Mouse (Mus musculus) kidney, adult 11 months (tissue): ENCODE results near the gene Snrnp200.
"Not testable (repeated sequence)": the region's sequence is repeated elsewhere in the genome, so short reads cannot be mapped to it uniquely, and the experiment has no call there.

Experiments used
- DNase-seq: peaks from one replicate; pipeline ENCODE4 v3.0.0; 2022

Gene Snrnp200

DNA sequence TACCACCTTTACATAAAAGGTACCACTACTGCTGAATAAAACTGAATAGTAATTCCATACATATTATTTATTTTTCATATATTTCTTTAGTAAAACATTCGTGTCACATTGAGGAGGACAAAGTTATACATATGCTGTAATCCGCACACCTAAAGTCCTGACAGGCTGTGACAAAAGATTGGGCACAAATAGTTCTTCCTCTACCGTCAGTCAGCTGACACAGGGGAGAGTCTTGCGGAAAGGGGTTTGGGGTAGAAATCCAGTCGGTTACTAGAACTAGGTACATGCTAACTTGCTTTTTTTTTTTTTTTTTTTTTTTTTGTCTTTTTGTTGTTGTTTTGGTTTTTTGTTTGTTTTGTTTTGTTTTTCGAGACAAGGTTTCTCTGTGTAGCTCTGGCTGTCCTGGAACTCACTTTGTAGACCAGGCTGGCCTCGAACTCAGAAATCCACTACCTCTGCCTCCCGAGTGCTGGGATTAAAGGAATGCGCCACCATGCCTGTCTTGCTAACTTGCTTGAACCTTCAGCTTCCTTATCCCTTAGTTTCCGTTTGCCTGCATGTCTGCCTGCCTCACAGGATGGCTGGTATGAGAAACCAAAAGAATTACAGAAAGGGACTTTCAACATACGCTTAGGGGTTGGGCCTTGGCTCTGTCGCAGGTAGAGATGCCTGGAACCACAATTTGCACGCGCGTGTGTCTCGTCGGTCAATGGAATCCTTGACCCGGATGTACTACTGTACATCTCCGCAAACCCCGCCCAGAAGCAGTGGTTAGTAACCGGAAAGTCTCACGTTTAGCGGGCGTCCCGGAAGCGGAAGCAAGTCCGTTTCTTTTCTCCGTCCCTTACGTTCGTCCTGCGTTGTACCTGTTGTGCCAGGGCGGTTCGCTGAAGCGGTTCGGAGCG lies at the start of gene Snrnp200, which contains the start of gene 1810024B03Rik:
TSS of gene Snrnp200 (plus strand) at position 840 of the 905 bp plus-strand sequence.
TSS of gene 1810024B03Rik (minus strand) at position 734 of the 905 bp plus-strand sequence.
- DNase-seq, result peak; percentile 95

DNA sequence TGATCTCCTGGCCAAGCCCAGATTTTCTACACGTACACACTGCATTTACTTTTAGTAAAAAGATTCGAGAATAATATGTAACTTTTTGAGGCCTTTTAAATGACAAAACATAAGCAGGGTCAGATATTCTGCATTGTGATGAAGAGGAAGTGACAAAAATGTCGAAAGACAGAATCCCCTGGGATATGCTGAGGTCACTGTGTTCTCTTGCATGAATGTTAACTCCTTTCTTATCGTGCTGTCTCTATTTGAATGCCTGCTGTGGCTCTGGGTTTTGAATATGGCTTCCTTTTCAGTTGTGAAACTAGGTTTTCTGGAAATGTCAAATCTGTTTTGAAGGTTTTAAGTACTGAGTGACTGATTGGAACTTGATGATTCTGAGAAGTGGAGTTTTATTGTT lies 42.5 kb upstream of the Snrnp200 start:
- no peak for DNase-seq

DNA sequence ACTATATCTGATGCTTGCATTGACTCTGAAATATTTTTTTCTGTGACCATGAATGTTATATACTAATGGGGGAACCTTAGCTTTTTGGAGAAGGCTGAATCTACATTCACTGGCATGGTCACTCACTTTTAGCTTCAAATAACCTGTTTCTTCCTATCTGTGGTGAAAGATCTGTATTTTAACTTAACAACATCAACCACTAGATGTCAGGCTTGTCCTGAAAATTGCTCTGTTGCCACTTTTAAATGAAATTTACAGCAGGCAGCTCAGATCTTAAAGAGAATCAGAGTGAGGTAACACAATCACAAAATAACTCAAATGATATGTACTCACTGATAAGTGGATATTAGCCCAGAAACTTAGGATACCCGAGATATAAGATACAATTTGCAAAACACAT lies 41.9 kb upstream of the Snrnp200 start:
- DNase-seq, result not testable (repeated sequence)

DNA sequence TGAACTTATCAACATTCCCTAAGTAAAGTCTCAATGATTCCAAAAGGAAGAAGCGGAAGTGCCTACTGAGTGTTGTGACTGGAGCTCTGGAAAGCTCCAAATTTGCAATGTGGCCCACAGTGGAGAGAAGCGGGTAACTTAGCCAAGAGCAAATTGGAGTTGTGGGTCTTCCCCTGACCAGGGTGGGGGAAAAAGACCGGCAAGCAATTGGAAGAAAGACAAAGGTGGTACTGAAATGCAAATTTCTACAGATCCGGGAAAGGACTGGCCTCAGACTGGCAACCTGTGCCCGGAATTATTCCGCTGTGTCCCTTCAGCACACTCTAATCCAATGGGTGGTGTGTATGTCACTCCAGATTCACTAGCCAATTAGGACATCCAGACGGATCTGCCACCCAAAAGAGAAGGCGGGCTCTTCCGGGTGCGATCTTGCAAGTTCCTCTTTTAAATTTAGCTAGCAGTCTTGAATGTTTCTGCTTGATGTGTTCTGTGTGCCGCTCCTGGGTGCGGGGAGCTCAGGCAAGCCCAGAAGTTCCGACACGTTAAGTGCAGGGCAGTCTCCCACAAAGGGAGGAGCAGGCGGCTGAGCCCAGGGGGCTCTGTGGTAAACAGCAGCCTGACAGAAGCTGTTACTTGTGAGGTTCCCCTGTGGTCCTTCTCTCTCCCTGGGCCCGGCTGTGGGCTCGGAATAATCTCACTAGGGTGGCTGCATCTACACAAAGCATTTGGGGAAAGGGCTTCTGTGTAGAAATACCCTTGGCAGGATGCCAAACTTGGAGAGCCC lies 25.4 kb upstream of the Snrnp200 start:
- DNase-seq, result peak; percentile 89

DNA sequence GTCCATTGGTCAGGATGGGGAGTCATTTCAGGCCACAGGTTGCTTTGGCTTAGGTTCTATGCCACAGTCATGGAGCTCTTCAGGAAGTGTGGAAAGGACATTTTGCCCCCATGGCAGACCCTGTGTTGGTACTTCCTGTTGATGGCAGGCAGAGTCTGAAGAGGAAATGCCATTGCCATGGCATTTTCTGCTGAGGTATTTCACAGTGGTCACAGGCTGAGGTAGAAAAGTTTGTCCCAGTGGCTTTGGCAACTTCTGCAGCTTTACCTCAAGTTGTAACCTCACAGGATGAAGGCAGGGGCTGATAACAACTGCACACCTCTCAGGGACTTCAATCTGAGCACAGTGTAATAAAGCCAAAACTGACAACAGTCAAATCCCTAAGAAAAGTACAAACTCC lies 18.6 kb upstream of the Snrnp200 start:
- DNase-seq, result no peak

DNA sequence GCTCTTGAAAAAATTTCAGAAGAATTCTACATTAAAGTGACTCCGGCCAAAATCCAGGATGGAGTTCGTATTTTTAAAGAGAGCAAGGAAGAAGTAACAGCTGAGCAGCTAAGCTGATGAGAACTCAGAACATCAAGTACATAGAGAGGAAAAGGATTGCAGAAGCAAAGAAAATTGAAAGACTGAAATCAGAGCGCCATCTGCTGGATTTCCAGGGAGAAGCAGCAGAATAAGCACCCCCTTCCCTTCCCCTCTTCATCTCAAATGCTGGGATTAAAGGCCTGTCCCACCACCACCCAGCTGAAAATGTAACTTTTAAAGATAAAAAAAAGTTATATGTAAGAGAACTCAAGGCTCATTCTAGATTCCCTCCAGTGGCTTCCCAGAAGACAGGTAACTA lies 3.3 kb upstream of the Snrnp200 start:
- peak; percentile 21 for DNase-seq

DNA sequence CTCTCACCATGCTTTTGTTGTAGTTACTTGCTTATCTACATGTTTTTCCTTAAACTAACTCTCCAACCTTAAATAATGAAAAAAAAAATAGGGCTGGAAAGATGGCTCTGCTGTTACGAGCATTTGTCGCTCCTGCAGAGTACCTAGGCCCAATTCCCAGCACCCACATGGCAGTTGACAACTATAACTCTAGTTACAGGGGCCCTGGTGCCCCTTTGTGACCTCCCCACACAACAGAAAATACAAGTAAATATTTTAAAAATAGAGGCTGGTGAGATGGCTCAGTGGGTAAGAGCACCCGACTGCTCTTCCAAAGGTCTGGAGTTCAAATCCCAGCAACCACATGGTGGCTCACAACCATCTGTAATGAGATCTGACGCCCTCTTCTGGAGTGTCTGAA lies 2.2 kb upstream of the Snrnp200 start:
- DNase-seq, result not testable (repeated sequence)

DNA sequence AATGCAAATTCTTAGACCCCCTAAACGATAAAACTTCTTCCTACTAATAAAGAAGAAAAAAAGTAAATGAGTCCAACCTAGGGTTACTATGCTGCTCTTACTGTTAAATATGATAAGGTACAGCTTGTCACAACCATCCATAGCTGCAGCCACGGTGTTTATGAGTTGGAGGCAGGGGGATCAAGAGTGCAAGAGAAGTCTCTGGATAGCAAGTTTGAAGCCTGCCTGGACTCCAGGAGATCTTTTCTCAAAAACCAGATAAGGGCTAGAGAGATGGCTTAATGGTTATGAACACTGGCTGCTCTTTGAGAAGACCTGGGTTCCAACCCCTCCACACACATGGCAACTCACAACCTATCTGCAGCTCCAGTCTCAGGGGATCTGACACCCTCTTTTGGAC lies 1.3 kb upstream of the Snrnp200 start:
- no peak for DNase-seq

DNA sequence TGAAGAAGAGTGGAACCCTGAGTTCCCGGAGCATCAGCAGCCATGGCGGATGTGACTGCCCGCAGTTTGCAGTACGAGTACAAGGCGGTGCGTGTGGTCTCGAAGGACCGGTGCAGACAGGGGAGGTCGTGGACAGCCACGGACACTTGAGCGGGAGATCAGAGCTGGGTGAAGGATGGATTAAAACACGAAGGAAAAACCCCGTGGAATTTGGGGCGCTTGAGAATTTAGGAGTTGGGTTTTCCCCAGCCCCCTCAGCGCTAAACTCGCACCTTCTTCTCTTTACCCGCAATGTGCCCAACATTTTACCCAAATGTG lies 225 bp downstream of the Snrnp200 start:
- no peak for DNase-seq

DNA sequence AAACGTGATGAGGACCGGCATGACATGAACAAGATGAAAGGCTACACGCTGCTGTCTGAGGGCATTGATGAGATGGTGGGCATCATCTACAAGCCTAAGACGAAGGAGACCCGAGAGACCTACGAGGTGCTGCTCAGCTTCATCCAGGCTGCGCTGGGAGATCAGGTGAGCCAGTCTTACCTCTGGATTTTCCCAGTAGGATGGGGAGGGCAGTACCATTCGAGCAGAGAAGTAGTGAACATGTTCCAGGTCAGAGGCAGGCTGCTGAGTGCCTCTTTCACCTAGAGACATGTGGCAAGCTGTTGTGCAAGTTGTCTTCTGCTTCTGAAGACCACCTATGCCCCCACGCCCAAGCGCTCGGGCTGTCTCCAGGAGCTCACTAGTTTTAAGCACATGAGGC lies 2.5 kb downstream of the Snrnp200 start:
- DNase-seq, result no peak

DNA sequence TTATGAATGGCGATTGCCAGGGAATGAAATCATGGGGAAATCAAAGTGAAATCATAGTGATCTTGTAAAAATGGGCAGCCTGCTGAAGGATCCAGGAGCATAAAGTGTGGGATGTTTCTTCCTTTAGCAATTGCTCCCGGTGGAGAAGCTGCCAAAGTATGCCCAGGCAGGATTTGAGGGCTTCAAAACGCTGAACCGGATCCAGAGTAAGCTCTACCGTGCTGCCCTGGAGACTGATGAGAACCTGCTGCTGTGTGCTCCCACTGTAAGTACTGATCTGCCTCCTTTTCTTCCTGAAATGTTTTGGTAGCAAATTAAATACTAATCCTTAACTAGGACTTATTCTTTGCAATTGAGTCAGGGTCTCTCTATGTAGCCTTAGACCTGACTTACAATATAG lies 9.6 kb downstream of the Snrnp200 start:
- no peak for DNase-seq

DNA sequence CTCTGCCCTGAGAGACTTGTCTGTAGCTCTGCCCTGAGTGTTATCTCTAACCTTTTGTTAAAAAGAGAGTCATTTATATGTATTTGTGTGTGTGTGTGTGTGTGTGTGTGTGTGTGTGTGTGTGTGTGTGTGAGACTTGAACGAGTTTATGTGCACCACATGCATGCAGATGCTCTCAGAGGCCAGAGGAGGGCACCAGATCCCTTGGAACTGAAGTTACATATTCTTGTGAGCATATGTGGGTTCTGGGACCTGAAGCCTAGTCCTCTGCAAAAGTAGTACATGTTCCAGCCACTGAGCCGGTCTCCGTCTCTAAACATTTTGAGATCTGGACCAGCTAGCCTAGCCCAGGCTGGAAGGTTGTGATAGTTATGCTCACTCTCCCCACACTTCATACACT lies 17.1 kb downstream of the Snrnp200 start:
- no peak for DNase-seq

DNA sequence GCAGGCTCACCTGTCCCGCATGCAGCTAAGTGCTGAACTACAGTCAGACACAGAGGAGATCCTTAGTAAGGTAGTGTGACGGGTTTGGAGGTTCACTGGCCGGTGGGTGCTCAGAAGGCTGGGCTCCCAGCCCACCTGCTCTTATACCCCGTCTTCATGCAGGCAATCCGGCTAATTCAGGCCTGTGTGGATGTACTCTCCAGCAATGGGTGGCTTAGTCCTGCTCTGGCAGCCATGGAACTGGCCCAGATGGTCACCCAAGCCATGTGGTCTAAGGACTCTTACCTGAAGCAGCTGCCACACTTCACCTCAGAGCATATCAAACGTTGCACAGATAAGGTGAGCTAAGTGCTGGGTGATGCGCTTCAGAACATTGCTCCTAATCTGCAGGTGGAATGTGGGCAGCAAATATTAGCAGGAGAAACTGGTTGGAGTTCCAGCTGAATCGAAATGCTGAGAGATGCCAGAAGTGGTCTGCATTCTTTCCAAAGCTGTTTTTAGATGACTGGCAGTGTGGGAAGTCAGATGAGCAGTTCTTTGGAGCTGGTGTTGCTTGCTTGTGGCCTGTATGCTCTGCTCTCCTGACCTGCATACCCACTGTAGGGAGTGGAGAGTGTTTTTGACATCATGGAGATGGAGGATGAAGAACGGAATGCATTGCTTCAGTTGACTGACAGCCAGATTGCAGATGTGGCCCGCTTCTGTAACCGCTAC lies 29.9 kb downstream of the Snrnp200 start:
- DNase-seq, result no peak

DNA sequence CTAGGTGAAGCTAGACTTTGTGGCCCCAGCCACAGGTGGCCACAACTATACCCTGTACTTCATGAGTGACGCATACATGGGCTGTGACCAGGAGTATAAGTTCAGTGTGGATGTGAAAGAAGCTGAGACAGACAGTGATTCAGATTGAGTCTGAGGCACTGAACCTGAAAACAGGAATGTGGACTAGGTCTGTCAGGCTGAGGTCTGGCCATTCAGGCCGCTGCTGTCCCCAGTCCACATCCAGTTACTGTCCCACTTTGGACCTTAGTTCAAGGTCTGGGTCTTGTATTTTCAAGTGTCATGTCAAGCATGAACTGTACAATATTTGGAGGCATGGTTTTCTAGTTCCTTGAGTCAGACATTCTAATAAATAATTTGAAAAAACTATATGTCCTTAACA lies 31.9 kb downstream of the Snrnp200 start:
- peak; percentile 55 for DNase-seq

DNA sequence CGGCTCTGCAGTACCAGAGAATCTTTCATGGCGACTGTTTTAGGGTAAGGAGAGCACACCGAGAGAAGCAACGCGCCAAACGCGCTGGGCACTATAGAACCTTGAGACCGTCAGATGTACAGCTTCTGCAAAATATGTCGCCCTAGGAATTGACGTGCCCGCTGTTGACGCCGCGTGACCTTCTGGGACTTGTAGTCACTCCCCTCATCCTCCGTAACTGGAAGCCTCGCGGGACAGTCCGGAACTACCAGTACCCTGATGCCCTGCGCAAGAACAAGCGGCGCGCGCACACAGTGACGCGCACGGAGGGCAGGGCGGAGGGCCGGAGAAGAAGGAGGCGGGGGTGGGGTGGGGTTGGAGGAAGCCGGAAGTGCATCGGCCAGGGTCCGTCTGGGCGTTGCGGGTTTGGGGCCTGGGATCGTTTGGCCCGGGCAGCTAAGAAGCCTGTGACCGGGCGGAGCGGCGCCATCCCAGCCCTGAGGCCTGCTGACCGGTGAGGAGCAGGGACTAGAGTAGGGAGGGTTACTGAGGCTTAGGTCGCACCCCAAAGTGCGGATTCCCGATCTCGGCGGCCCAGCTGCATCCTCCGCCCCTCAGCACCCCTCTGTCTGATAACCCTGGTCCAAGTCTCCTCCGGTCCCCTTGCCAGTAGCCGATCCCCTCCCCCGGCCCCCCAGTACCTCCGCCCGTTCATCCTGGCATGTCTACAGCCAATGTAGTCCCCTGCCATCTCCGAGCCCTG lies 39.6 kb downstream of the Snrnp200 start, which contains the start of the genes Ciao1 and Tmem127:
TSS of gene Ciao1 (minus strand) at position 225 of the 742 bp plus-strand sequence.
TSS of gene Tmem127 (plus strand) at position 317 of the 742 bp plus-strand sequence.
- peak; percentile 98 for DNase-seq

DNA sequence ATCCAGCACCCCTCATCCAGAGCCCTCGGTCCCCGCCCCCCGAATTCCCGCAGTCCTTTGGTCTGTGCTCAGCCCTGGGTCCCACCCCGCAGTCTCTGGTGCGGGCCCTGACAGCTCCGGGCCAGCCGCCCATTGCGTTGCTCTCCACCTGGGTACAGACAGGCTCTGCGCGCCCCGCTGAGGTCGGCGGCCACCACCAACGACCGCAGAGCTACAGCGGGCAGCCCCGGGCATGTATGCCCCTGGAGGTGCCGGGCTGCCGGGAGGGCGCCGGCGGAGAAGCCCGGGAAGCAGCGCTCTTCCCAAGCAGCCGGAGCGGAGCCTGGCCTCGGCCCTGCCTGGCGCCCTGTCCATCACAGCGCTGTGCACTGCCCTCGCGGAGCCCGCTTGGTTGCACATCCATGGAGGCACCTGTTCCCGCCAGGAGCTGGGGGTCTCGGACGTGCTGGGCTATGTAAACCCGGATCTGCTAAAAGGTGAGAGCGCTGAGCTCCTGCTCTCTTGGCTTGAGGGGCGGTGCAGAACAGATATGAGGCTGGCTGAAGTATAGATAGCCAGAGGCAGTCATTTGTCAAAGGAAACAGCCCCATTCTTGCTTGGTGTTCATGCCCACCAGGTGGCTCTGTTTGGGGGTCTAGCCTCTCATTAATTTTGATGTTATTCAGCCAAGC lies 40.3 kb downstream of the Snrnp200 start:
- DNase-seq, result peak; percentile 41

DNA sequence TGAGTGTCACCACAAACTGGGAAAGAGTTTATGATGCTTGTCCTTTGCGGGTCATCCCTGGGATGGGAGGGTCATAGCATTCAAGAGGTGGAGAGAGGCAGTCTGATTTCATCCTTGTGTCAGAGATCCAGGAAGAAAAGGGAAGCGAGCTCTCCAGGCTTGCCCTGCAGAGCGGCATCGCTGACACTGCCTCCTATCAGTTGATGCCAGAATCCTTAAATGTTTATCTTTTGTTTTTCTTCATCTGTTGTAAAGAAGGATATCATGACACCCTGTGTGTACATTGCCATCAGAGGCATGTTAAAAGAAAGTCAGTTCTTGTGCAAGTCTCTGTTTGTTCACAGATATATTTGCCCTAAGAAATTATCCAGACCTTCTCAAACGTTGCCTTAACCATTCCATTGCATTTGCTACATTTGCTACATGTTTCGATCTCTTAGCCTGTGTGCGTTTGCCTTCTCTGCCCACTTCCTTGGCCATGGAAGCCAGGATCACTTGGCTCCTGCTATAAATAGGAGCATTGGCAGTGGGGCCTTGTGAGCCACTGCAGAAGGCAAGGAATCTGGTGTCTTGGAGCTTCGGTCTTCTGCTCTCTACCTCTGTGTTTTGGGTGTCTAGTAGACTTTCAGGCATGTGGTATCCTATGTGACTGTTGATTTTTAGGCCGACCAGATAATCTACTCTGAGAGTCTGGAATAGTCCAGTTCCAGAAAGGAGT lies 42.3 kb downstream of the Snrnp200 start:
- no peak for DNase-seq

DNA sequence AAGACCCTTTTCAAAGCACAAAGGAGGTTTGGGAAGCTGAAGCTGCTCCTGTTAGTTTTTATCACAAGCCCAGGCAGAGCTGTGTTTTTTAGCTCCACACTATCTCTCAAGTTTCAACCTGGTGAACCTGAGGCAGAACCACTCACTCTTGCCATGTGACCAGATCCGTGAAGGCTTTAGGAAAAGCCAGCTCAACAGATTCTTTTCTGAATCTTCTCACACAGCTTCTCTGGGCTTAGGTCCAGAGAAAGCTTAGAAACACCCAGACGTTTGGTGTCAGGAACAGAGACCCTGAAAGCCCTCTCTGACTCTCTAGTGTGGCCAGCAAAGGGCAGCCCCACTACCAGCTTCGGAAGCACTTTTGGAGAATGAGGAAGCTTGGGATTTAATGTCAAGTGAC lies 43.3 kb downstream of the Snrnp200 start:
- DNase-seq, result no peak

DNA sequence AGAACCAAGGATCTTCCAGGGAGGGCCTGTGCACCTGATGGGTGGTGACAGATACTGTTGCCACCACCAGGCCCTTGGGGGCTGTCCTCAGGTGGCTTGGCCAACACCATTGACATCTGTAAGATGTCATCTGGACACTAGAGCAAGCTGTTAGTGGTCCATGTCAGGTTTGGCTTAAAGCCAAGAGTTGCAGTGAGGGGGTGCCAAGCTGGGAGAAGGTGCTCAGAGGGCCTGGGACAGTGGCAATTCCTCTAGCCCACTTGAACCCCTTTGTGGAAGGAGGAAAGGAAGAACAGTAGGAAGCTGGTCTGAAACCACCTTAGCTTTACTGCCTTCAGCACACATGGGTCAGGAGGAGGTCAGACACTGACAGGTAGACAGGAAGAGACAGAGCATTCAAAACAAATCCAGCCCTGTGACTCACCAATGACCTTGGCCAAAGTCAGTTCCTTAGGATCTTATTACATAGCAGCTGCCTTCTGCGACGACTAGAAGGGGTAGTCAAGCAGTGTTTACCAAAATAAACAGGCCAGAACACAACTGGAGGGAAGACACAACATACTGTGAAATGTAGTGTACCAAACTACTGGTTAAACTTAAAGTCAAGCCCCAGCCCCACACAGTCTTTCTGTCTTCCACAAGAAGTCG lies 43.8 kb downstream of the Snrnp200 start:
- DNase-seq, result no peak

DNA sequence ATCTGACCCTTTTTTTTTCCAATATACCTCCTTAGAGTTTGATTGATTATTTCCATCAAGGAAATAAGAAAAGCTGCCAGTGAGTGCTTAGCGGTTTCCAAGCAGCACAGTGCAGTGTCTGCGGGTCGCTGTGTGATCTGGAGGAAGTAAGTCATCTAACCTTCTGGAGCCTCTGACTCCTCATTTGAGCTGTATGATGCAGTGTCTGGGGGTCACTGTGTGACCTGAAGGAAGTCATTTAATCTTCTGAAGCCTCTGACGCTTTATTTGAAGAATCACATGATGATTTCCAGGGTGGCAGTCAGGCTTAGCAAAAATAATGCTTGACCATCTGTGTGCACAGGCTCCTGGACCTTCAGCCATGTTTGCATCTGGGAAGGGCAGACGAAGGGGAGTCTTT lies 44.6 kb downstream of the Snrnp200 start:
- DNase-seq, result no peak
